Mouse (Mus musculus) layer of hippocampus, adult 6 months (tissue): ENCODE results near the gene Gm3159. TPM values are rescaled to one million over a fixed set of nuclear protein-coding genes. Genes with fewer than 3 reads are reported as not detected.

Experiments
- long read RNA-seq, 2 experiments: library from polyadenylated mRNA; unstranded; transcript quantifications; one replicate each; pipeline ENCODE4 v2.0.0; 2019 to 2020
- polyA plus RNA-seq: library from polyadenylated mRNA; unstranded; fragments of <200 nt; fragmentation: Nextera tagmentation; gene quantifications from 2 replicates; pipeline ENCODE4 v1.2.3, GENCODE M21; 2021

Gene Gm3159
- not detected in 2 replicates for polyA plus RNA-seq
- long read RNA-seq, experiment 1 = 0 reads
- long read RNA-seq, experiment 2 = 0 reads

DNA sequence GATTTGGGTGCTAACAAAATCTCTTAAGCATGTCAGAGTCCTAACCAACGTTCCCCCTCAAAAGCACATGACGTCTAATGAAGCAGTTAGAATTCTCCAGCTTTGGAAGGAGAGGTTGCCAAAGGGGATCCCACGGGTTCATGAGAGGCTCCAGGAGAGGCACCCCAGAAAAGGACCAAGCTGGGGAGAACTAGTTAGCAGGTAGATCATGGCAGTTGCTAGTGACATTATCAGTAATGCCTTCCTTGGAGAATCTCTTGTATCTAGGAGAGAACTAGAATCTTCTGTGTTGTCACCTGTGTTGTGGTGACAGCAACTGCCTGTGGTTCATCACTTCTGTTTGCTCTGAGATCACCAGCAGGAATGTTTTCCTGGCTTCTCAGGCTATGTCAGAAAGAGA is at the start of gene Gm3159:
Gm3159 (plus strand) TSS at position 301 of the 400 bp plus-strand sequence.

GRCm38 (mm10) chr14:4414965-4415835 is 17.9 kb downstream of the Gm3159 start, which contains the start of gene Gm3164:
TSS of gene Gm3164 (plus strand) at chr14:4415448.

DNA sequence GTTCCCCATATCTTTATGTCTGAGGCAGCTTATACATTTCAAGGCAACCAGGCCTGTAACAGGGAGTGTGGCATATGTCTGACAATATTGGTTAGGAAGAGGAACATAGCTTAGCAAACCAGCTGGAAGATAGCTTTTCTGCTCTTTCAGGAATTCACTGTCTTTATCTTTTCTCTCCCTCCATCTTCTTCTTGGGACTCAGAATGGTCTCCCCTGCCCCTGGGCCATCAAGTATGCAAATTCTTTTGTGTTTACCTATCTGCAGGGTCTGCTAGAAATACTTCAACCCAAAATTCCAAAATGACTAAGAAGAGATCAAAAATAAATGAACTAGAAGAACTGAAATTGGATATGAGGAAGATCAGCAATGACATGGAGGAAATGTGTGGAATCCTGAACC is 33.4 kb downstream of the Gm3159 start, which contains the start of gene Gm3173:
Gm3173 (plus strand) TSS at position 301 of the 400 bp plus-strand sequence.

Other genes starting within 250 kb of the Gm3159 start
- not detected in 2 replicates for gene Gm3127, start 232.5 kb upstream of the Gm3159 start, polyA plus RNA-seq
- 1.5 TPM in 2 replicates for gene Gm2974, start 214.9 kb upstream of the Gm3159 start, polyA plus RNA-seq
- not detected in 2 replicates for gene Gm3138, start 147.9 kb upstream of the Gm3159 start, polyA plus RNA-seq
- gene Gm3149, start 80.2 kb upstream of the Gm3159 start, polyA plus RNA-seq = not detected in 2 replicates
- gene 2610042L04Rik, start 62.8 kb upstream of the Gm3159 start, polyA plus RNA-seq = 0.44 and 0.53 TPM in 2 replicates
- gene Gm3164, start 17.9 kb downstream of the Gm3159 start, polyA plus RNA-seq = 0.25 and 0.33 TPM in 2 replicates
- gene Gm3173, start 33.5 kb downstream of the Gm3159 start, polyA plus RNA-seq = not detected in 2 replicates
- not detected in 2 replicates for gene Gm3182, start 84.2 kb downstream of the Gm3159 start, polyA plus RNA-seq
- gene Gm3047, start 157.9 kb downstream of the Gm3159 start, polyA plus RNA-seq = not detected in 2 replicates
- gene Gm8159, start 234.8 kb downstream of the Gm3159 start, polyA plus RNA-seq = not detected in 2 replicates